ENCODE assay signal across 22 mouse cellular contexts in genomic region chr14:51895071-51895470, GRCm38 (mm10). TPM values are rescaled to one million over a fixed set of nuclear protein-coding genes. Genes with fewer than 3 reads are reported as not detected.
"Had no signal": no experiment of that assay in that cellular context is flagged by ENCODE, and none has a peak within 500 bp of the region (broad histone marks: within the 10 kb centered on the region; RNA-seq: fewer than 3 reads in every experiment).

No protein-coding gene starts in this region.

- H3K9ac ChIP-seq: limb, embryonic 13.5 days; liver, embryonic 15.5 days; neural tube, embryonic 12.5 days had no signal

- ATAC-seq: intestine, postnatal 0 days; lung, postnatal 0 days had no signal

- H3K4me1 ChIP-seq: limb, embryonic 13.5 days; neural tube, embryonic 12.5 days had no signal

- H3K27me3 ChIP-seq: limb, embryonic 13.5 days; liver, embryonic 15.5 days; neural tube, embryonic 12.5 days had no signal

- H3K27ac ChIP-seq: left cerebral cortex, adult 2 months; limb, embryonic 13.5 days; liver, embryonic 15.5 days; neural tube, embryonic 12.5 days had no signal

- H3K4me2 ChIP-seq: limb, embryonic 13.5 days; liver, embryonic 11.5 days; liver, embryonic 15.5 days; neural tube, embryonic 12.5 days had no signal

- H3K4me3 ChIP-seq: left cerebral cortex, adult 2 months; limb, embryonic 13.5 days; liver, embryonic 15.5 days; neural tube, embryonic 12.5 days had no signal

- H3K9me3 ChIP-seq: limb, embryonic 13.5 days; liver, embryonic 15.5 days; neural tube, embryonic 12.5 days had no signal

- DNase-seq: kidney, adult 8-10 months; kidney, postnatal 25 days; lung, adult 2 months; lung, postnatal 36 days; right cerebral cortex, postnatal 4 days; spleen, adult 18-20 months; thymus, postnatal 36 days had no signal

RNA-seq across cellular contexts. Expression of gene Slc39a2, which starts 2.4 kb away (rescaled TPM):
- total RNA-seq: monocyte, adult 5-6 weeks had no signal

RNA-seq across cellular contexts. Expression of gene Tppp2, which starts 23.2 kb away (rescaled TPM):
- total RNA-seq: layer of hippocampus, postnatal 25 days; left cerebral cortex, adult 2 months; left cerebral cortex, postnatal 25 days; megakaryocyte progenitor cell, adult 5-6 weeks; monocyte, adult 5-6 weeks; neutrophil, adult 5-6 weeks had no signal
- polyA plus RNA-seq: intestine, postnatal 0 days; kidney, embryonic 16.5 days; limb, embryonic 13.5 days; liver, embryonic 11.5 days; liver, embryonic 15.5 days; lung, adult 2 months; lung, postnatal 0 days; neural tube, embryonic 12.5 days; stomach, embryonic 14.5 days; thymus, postnatal 0 days had no signal

RNA-seq across cellular contexts. Expression of gene Rnase13, which starts 27.5 kb away (rescaled TPM):
- total RNA-seq: layer of hippocampus, postnatal 25 days; left cerebral cortex, adult 2 months; megakaryocyte progenitor cell, adult 5-6 weeks; monocyte, adult 5-6 weeks; neutrophil, adult 5-6 weeks had no signal
- polyA plus RNA-seq: intestine, postnatal 0 days; kidney, embryonic 16.5 days; limb, embryonic 13.5 days; liver, embryonic 11.5 days; liver, embryonic 15.5 days; lung, adult 2 months; lung, postnatal 0 days; neural tube, embryonic 12.5 days; stomach, embryonic 14.5 days; thymus, postnatal 0 days had no signal
